12 mouse cellular contexts compared by ENCODE assay signal in genomic region chr5:143252791-143253185, GRCm38 (mm10). TPM values are rescaled to one million over a fixed set of nuclear protein-coding genes. Genes with fewer than 3 reads are reported as not detected.
DNase-seq lines count a peak whose midpoint lies in the region; ATAC-seq and TF ChIP-seq lines count a peak whose summit lies in the region.
"Had no signal": no experiment of that assay in that cellular context is flagged by ENCODE, and none has a peak within 500 bp of the region (broad histone marks: within the 10 kb centered on the region; RNA-seq: fewer than 3 reads in every experiment).

No protein-coding gene starts in this region.

- H3K36me3 ChIP-seq in heart, embryonic 11.5 days (ENCODE audit: control insufficient read depth, insufficient read depth, low read length): no peaks in the 10 kb centered on the region
- no peaks in the 10 kb centered on the region for H3K36me3 ChIP-seq in heart, adult 2 months (ENCODE audit: control insufficient read depth, insufficient read depth, low read length)
- peaks cover 16% of the 10 kb centered on the region; the same call in 1 of the 2 replicates for H3K36me3 ChIP-seq in lung, embryonic 15.5 days
- H3K36me3 ChIP-seq in embryonic facial prominence, embryonic 12.5 days: peaks cover 43% of the 10 kb centered on the region
- peaks cover 74% of the 10 kb centered on the region for H3K36me3 ChIP-seq in limb, embryonic 10.5 days

- no peak for ATAC-seq in heart, embryonic 11.5 days (replicated peaks; ENCODE audit: insufficient number of reproducible peaks, low FRiP score, low TSS enrichment)
- ATAC-seq in lung, embryonic 15.5 days (ENCODE audit: borderline replicate concordance, extremely low read depth, low FRiP score, low TSS enrichment): no peak; the same call in 1 of the 2 replicates
- ATAC-seq in embryonic facial prominence, embryonic 12.5 days (ENCODE audit: insufficient number of reproducible peaks, insufficient read depth, low FRiP score, low TSS enrichment): no peak

- H3K27ac ChIP-seq in heart, embryonic 11.5 days (ENCODE audit: low read depth, low read length): no peak overlapping the region
- no peak overlapping the region for H3K27ac ChIP-seq in heart, adult 2 months
- no peak overlapping the region for H3K27ac ChIP-seq in lung, embryonic 15.5 days
- no peak overlapping the region for H3K27ac ChIP-seq in embryonic facial prominence, embryonic 12.5 days
- no peak overlapping the region for H3K27ac ChIP-seq in limb, embryonic 10.5 days
- H3K27ac ChIP-seq: layer of hippocampus, adult 2 months; macrophage had no signal

- H3K9me3 ChIP-seq in heart, embryonic 11.5 days (replicated peaks; ENCODE audit: control insufficient read depth, low read length): no peaks in the 10 kb centered on the region
- H3K9me3 ChIP-seq in lung, embryonic 15.5 days: no peaks in the 10 kb centered on the region
- H3K9me3 ChIP-seq in embryonic facial prominence, embryonic 12.5 days: 0 out of 2 replicates have a peak, but pooled peaks cover 2% of the 10 kb centered on the region
- no peaks in the 10 kb centered on the region for H3K9me3 ChIP-seq in limb, embryonic 10.5 days (replicated peaks)

- H3K4me2 ChIP-seq in heart, embryonic 11.5 days: peak overlapping the region; percentile 87; the same call in 1 of the 2 replicates
- H3K4me2 ChIP-seq in lung, embryonic 15.5 days: peak overlapping the region; percentile 77
- H3K4me2 ChIP-seq in embryonic facial prominence, embryonic 12.5 days (replicated peaks): peak overlapping the region; percentile 76

- DNase-seq in heart, adult 2 months: no peak
- no peak for DNase-seq in lung, postnatal 4 days
- DNase-seq in limb, embryonic 10.5 days (ENCODE audit: low spot score): no peak
- DNase-seq in layer of hippocampus, adult 9-11 months: no peak
- no peak for DNase-seq in spleen, postnatal 10 days (ENCODE audit: low spot score in 2 of 2)
- DNase-seq: gastrocnemius, postnatal 25 days had no signal

- intact Hi-C loops in heart, adult 2 months (cut with DNase I): no loop called here

- TF ChIP-seq EP300 in heart, adult 2 months (IDR thresholded peaks at IDR 0.05; ENCODE audit: insufficient read depth, low read depth, low read length): no peak

- 9% methylated on average over 18 of the region's 18 CpGs for WGBS in heart, embryonic 11.5 days (ENCODE audit: insufficient replicate concordance)
- WGBS in heart, adult 2 months: 57% methylated on average over 18 of the region's 18 CpGs
- 42% methylated on average over 18 of the region's 18 CpGs for WGBS in lung, embryonic 15.5 days
- WGBS in embryonic facial prominence, embryonic 12.5 days: 17% methylated on average over 18 of the region's 18 CpGs
- WGBS in limb, embryonic 10.5 days: 13% methylated on average over 18 of the region's 18 CpGs

- H3K4me1 ChIP-seq in heart, embryonic 11.5 days (ENCODE audit: control insufficient read depth, insufficient read depth, low read length): peaks cover 18% of the 10 kb centered on the region
- H3K4me1 ChIP-seq in heart, adult 2 months (ENCODE audit: control insufficient read depth, insufficient read depth, low read length): no peaks in the 10 kb centered on the region
- peaks cover 22% of the 10 kb centered on the region for H3K4me1 ChIP-seq in lung, embryonic 15.5 days
- peaks cover 20% of the 10 kb centered on the region for H3K4me1 ChIP-seq in embryonic facial prominence, embryonic 12.5 days
- peaks cover 26% of the 10 kb centered on the region for H3K4me1 ChIP-seq in limb, embryonic 10.5 days

- TF ChIP-seq POLR2A in heart, adult 2 months (IDR thresholded peaks at IDR 0.05; ENCODE audit: insufficient read depth, low read depth, low read length): no peak

- peaks cover 70% of the 10 kb centered on the region for H3K27me3 ChIP-seq in heart, embryonic 11.5 days (ENCODE audit: control insufficient read depth, insufficient read depth, low read length)
- peaks cover 10% of the 10 kb centered on the region for H3K27me3 ChIP-seq in heart, adult 2 months (ENCODE audit: control insufficient read depth, insufficient read depth, low read length)
- peaks cover 71% of the 10 kb centered on the region for H3K27me3 ChIP-seq in lung, embryonic 15.5 days
- peaks cover 72% of the 10 kb centered on the region for H3K27me3 ChIP-seq in embryonic facial prominence, embryonic 12.5 days
- H3K27me3 ChIP-seq in limb, embryonic 10.5 days (ENCODE audit: low read depth, poor library complexity, severe bottlenecking): peaks cover 82% of the 10 kb centered on the region

- no peaks in the 10 kb centered on the region for H3K79me2 ChIP-seq in heart, adult 2 months (replicated peaks; ENCODE audit: control insufficient read depth, insufficient read depth, low read length)

- H3K9ac ChIP-seq in heart, embryonic 11.5 days (ENCODE audit: low read depth, low read length): no peak overlapping the region
- no peak overlapping the region for H3K9ac ChIP-seq in heart, adult 2 months (ENCODE audit: low read depth, low read length)
- no peak overlapping the region for H3K9ac ChIP-seq in lung, embryonic 15.5 days
- H3K9ac ChIP-seq in embryonic facial prominence, embryonic 12.5 days: no peak overlapping the region

- TF ChIP-seq CTCF in heart, adult 2 months (IDR thresholded peaks at IDR 0.05): no peak

- peak overlapping the region; percentile 46 for H3K4me3 ChIP-seq in heart, embryonic 11.5 days (ENCODE audit: low read depth, low read length)
- no peak overlapping the region for H3K4me3 ChIP-seq in heart, adult 2 months
- H3K4me3 ChIP-seq in lung, embryonic 15.5 days: peak overlapping the region; percentile 37
- peak overlapping the region; percentile 42 for H3K4me3 ChIP-seq in embryonic facial prominence, embryonic 12.5 days
- H3K4me3 ChIP-seq in limb, embryonic 10.5 days: peak overlapping the region; percentile 52

RNA-seq across cellular contexts. Expression of gene Zfp316, which starts 17.0 kb away (rescaled TPM):
- polyA plus RNA-seq in heart, embryonic 11.5 days (2014; fragmentation: Nextera tagmentation; extraction: Ambion mirVana): 0.89 and 1.2 TPM in 2 replicates
- 1 to 10 TPM; 4.5 to 5.4 TPM for total RNA-seq in heart, adult 2 months (2021)
- polyA plus RNA-seq in heart, adult 2 months (2012; rRNA removed): 3.0 and 3.6 TPM in 2 replicates
- 2.8 and 3.1 TPM in 2 replicates for polyA plus RNA-seq in lung, embryonic 15.5 days (2015; fragmentation: Nextera tagmentation; extraction: Ambion mirVana)
- 9.7 and 10.1 TPM in 2 replicates for polyA plus RNA-seq in embryonic facial prominence, embryonic 12.5 days (2016; fragmentation: Nextera tagmentation; extraction: Ambion mirVana)
- 3.4 and 4.4 TPM in 2 replicates for polyA plus RNA-seq in limb, embryonic 10.5 days (2016; fragmentation: Nextera tagmentation; extraction: Ambion mirVana)

RNA-seq across cellular contexts. Expression of gene Zfp12, which starts 17.8 kb away (rescaled TPM):
- 8.4 and 9.2 TPM in 2 replicates for polyA plus RNA-seq in heart, embryonic 11.5 days (2014; fragmentation: Nextera tagmentation; extraction: Ambion mirVana)
- 1 to 10 TPM; 7.9 to 8.2 TPM for total RNA-seq in heart, adult 2 months (2021)
- 6.7 and 12.7 TPM in 2 replicates for polyA plus RNA-seq in heart, adult 2 months (2012; rRNA removed)
- polyA plus RNA-seq in lung, embryonic 15.5 days (2015; fragmentation: Nextera tagmentation; extraction: Ambion mirVana): 13.6 and 15.0 TPM in 2 replicates
- 26.6 and 27.2 TPM in 2 replicates for polyA plus RNA-seq in embryonic facial prominence, embryonic 12.5 days (2016; fragmentation: Nextera tagmentation; extraction: Ambion mirVana)
- 19.5 and 22.2 TPM in 2 replicates for polyA plus RNA-seq in limb, embryonic 10.5 days (2016; fragmentation: Nextera tagmentation; extraction: Ambion mirVana)

RNA-seq across cellular contexts. Expression of gene Spdye4a, which starts 26.1 kb away (rescaled TPM):
- polyA plus RNA-seq in heart, embryonic 11.5 days (2014; fragmentation: Nextera tagmentation; extraction: Ambion mirVana): not detected in 2 replicates
- not detected for total RNA-seq in heart, adult 2 months (2021)
- 0.14 TPM in 1 of 2 replicates, not detected in the other for polyA plus RNA-seq in heart, adult 2 months (2012; rRNA removed)
- polyA plus RNA-seq in lung, embryonic 15.5 days (2015; fragmentation: Nextera tagmentation; extraction: Ambion mirVana): not detected in 2 replicates
- not detected in 2 replicates for polyA plus RNA-seq in embryonic facial prominence, embryonic 12.5 days (2016; fragmentation: Nextera tagmentation; extraction: Ambion mirVana)
- polyA plus RNA-seq in limb, embryonic 10.5 days (2016; fragmentation: Nextera tagmentation; extraction: Ambion mirVana): not detected in 2 replicates
- total RNA-seq: gastrocnemius, postnatal 25 days; layer of hippocampus, adult 2 months had no signal
- polyA plus RNA-seq: C2C12, macrophage had no signal

RNA-seq across cellular contexts. Expression of gene Zfp853, which starts 40.6 kb away (rescaled TPM):
- polyA plus RNA-seq in heart, embryonic 11.5 days (2014; fragmentation: Nextera tagmentation; extraction: Ambion mirVana): not detected in 2 replicates
- total RNA-seq in heart, adult 2 months (2021): under 1 TPM; 0.13 to 0.14 TPM
- polyA plus RNA-seq in heart, adult 2 months (2012; rRNA removed): 0.35 and 0.39 TPM in 2 replicates
- polyA plus RNA-seq in lung, embryonic 15.5 days (2015; fragmentation: Nextera tagmentation; extraction: Ambion mirVana): not detected in 2 replicates
- polyA plus RNA-seq in embryonic facial prominence, embryonic 12.5 days (2016; fragmentation: Nextera tagmentation; extraction: Ambion mirVana): 0.06 and 0.12 TPM in 2 replicates
- polyA plus RNA-seq in limb, embryonic 10.5 days (2016; fragmentation: Nextera tagmentation; extraction: Ambion mirVana): 0.06 TPM in 1 of 2 replicates, not detected in the other
- polyA plus RNA-seq: C2C12, macrophage had no signal
